Mouse (Mus musculus) stomach, postnatal 0 days (tissue): ENCODE results near the gene Gm38392.

ENCODE experiments used
- CTCF ChIP-seq: IDR thresholded peaks from 2 replicates; pipeline ENCODE4 v1.5.1; 2016; ENCODE audit warnings: antibody characterized with exemption, low read depth, mild to moderate bottlenecking, moderate library complexity
- EP300 ChIP-seq: optimal IDR thresholded peaks from 2 replicates; pipeline ENCODE3; 2016; ENCODE audit warnings: antibody characterized with exemption

DNA sequence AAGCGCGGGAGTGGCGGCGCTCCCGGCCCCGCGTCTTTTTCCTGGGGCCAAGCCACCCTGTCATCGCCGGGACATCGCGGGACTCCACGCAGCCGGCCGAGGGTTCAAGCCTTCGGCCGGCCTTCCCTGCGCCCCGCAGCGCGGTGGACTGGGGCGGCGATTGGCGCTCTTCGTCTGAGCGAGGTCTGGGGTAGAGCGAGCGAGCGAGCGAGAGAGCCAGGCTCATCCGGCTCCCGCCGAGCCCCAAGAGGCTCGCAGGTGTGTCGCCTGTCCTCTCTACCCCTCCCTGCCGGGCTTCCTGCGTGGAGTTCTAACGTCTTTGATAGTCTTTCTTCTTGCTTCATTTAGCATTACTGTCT, 86.1 kb downstream of the Gm38392 start:
- TF ChIP-seq CTCF (no peak), EP300 (no peak)
